Mouse (Mus musculus) cerebellum, adult 9-11 months (tissue): ENCODE data around the gene Psrc1.

Experiments
- DNase-seq: peaks from one replicate; pipeline ENCODE4 v3.0.0; 2022

The Psrc1 gene

DNA sequence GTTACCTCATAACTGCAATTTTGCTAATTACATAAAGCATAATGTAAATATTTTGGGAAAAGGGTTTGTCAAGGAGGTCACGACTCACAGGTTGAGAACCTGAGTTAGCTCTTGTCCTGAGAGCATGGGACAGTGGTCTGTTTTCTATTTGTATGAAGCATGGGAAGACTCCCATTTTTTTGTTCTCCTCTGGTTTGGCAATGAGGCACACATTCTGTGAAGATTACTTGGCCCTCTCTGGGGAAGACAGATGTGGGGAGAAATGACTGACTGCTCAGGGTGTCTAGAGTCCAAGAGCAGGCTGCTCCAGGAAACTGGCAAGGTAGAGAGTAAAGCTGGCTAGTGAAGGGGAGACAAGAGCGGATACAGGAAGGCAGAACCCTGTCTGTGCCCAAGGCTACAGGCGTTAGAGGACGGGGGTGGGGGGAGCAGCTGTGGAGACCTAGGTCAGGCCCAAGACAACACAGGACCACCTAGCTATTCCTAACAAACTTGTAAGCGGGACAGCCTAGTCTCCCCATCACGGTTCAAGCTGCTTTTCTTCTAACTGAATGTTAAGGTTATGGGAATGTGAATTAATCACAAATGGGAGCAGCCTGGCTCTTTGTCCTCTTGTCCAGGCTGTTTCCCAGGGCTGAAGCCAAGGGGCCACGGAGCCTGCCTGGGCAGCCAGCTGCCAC is 41.4 kb downstream of the Psrc1 start:
- no peak for DNase-seq

DNA sequence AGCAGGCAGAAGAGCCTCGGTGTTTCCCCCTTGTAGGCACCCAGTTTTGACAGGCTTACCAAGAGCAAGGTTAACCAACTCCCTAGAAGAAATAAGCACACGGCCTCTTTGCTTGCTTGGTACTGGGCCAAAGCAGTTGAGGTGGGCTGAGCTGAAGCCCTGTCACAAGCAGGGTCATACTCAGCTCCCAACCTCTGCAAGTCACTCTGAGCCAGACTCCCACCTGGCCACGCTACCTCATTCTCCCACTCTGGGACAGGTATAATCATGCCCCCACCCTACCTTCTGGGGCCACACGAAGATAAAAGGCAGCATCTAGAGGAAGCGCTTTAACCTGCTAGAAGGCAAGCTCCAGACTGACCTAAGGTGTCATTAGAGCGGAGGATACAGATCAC is 42.0 kb downstream of the Psrc1 start:
- DNase-seq = no peak

DNA sequence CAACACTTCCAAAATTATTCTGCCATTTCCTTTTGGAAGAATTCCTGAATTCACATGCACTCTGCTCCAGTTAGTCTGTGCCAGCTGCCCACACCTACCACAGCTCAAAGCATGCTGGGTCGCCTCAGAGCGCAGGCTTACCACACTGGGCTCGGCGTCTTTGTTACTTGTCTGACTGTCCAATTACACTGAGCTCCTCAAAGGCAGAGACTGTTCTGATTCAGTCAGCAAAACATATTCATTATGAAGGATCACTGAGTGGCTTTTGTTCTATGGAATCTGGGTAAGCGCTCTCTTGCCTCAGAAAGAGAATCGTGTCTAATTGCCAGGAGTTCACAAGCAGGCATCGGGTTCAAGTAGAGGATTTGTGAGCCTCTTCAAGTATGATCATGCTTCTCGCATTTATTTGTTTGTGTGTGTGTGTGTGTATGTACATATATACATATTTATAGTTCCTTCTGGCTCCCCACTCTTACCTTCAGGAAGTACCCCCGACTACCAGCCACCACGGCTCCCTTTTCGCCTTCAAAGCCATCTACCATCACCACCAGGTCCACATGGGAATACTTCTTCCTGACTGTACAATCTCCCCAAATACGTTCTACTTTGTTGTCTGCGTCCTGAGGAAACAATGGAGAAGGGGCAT is 49.0 kb downstream of the Psrc1 start:
- DNase-seq = no peak

- DNase-seq = no peak
These were observed 49.7 kb downstream of the Psrc1 start for GRCm38 (mm10) chr3:108433188-108433880.

DNA sequence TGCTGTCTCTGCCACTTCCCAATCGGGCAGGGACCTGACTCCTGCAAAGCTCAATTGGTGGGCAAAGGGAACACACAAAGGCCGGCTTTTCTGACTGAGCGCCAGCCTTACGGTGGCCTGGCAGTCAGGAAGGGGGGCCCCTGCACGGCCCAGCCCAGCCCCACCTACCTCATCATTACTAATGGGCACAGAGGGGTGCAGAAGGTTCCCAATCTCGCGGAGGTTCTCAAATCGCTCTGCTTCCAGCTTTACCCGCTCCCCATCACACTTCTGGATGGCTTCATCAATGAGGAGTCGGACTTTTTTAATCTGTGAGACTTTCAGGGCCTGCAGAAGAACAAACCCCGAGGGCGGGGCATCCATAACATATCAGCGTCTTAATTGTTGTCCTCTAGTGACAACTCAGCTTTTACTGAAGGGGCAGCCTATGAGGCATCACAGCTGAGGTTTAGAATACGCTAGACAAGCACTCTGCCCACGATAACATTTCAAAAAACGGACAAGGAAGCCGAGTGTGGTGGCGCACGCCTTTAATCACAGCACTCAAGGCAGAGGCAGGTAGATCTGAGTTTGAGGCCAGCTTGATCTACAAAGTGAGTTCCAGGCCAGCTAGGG is 50.3 kb downstream of the Psrc1 start:
- no peak for DNase-seq

GRCm38 (mm10) chr3:108435701-108436379 is 52.2 kb downstream of the Psrc1 start:
- DNase-seq = no peak

- no peak for DNase-seq
These were observed 52.7 kb downstream of the Psrc1 start for GRCm38 (mm10) chr3:108436380-108436714.
